Mouse (Mus musculus) megakaryocyte-erythroid progenitor cell, adult 5-6 weeks (primary cell): ENCODE measurements around the gene Mrpl27. TPM values are rescaled to one million over a fixed set of nuclear protein-coding genes. Genes with fewer than 3 reads are reported as not detected.
A peak's percentile ranks its signal among the peaks of the same experiment; 100 is the strongest.
"Not testable (repeated sequence)": the region's sequence is repeated elsewhere in the genome, so short reads cannot be mapped to it uniquely, and the experiment has no call there.

Experiments used
- ATAC-seq: replicated peaks from 2 replicates; pipeline ENCODE4 v1.8.0; 2016; ENCODE audit warnings: mild to moderate bottlenecking, inconsistent platforms; ENCODE audit not compliant: severe bottlenecking, poor library complexity, low FRiP score, low TSS enrichment
- total RNA-seq, 2 experiments: library from RNA; stranded (forward) in 1 of 2; stranded (reverse) in 1 of 2; fragments of 200-1000, 215-1000 nt in 1 of 2; fragments of >200 nt in 1 of 2; fragmentation: Nextera tagmentation in 1 of 2; gene quantifications; 2 replicates each; pipeline ENCODE4 v1.2.3; 2014 to 2017

The Mrpl27 gene
- total RNA-seq, 2 experiments from 2014 or later, result 31.7 to 90.4 TPM

DNA sequence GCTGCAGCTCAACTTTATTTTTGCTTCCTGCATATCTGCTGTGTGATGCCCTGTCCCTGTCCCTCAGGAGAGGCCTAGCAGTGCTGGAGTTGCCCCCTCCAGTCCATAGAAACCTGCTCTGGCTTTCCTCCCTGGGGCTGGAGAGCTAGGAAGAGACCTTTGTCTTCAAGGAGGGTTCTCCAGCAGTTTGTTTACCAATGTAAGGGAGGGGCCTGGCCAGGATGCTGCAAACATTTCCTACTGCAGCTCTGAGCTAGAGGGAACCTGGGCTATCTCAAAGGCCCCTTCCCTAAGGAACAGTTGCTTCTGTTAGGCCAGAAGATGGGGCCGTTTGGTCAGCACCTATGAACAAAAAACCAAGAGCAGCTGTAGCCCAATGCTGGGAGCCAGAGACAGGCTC is 7.8 kb downstream of the Mrpl27 start:
- no peak for ATAC-seq

GRCm38 (mm10) chr11:94665281-94665680 is 11.7 kb downstream of the Mrpl27 start:
- no peak for ATAC-seq

DNA sequence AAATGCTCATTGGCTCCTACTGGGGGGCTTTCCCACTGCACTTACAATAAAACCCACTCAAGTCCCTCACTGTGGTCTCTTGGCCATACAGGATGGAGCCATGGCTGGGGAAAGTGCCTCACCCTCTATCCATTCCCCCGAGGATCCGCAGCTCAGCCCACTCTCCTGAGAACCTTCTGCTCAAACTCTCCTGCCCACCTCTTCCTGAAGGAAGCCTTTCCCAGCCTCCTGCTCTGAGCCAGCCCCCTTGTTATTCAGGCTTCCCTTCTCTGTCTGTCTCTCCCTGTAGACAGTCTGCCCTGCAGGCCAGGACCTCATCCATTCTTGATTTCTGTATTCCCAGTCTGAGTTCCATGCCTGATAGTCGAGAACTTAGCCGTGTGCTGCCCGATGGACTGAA is 21.4 kb downstream of the Mrpl27 start:
- ATAC-seq, result no peak

- ATAC-seq, result no peak
Measured at GRCm38 (mm10) chr11:94675446-94675845, 21.9 kb downstream of the Mrpl27 start.

- 0 out of 2 replicates have a peak, but pooled peaks have one; percentile 6 for ATAC-seq
Measured at GRCm38 (mm10) chr11:94676308-94676707, 22.7 kb downstream of the Mrpl27 start.

DNA sequence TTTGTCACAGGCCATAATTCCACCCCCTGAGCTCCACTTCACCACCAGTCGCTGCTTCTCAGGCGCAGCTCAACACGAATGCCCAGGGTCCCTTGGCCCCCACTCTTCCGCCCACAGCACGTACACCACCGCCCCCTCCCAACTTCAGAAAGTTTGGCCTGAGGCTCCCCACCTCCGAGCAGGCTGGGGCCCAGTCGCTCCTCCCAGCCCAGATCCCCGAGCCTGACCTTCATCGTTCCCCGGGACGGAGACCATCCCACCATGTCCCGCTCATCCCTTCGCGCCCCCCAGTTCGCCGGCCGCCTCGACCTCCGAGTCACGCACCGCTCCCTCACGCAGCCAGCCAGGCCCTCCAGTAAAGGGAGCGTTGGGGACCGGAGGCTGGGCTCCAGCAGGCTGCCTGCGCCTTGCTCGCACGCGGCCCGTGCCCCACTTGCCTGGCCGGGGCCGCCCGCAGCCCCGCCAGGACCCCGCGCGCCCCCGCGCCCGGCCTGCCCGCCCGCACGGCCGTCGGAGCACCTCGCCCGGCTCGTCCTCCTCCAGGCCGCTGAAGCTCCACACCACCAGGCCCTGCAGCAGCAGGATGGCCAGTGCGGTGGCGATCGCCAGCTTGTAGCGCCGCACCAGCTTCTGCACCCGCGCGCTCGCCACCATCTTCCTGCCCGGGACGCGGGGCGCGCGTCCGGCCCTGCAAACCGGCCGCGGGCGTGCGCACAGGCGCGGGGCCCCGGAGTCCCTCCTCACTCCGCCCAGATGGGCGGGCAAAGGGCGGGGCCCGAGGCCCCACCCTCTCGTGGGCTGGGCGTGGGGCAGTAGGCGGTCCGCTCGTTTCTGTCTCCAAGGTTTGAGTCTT is 23.4 kb downstream of the Mrpl27 start, which contains the start of gene Xylt2:
TSS of gene Xylt2 (minus strand) at position 762 of the 853 bp plus-strand sequence.
- peak; percentile 94 for ATAC-seq

GRCm38 (mm10) chr11:94677607-94678145 is 24.1 kb downstream of the Mrpl27 start:
- peak; percentile 43; the same call in 1 of the 2 replicates for ATAC-seq

- ATAC-seq, result no peak
Measured at GRCm38 (mm10) chr11:94680639-94681038, 27.1 kb downstream of the Mrpl27 start.

- ATAC-seq, result no peak
Measured at GRCm38 (mm10) chr11:94681640-94682039, 28.1 kb downstream of the Mrpl27 start.

DNA sequence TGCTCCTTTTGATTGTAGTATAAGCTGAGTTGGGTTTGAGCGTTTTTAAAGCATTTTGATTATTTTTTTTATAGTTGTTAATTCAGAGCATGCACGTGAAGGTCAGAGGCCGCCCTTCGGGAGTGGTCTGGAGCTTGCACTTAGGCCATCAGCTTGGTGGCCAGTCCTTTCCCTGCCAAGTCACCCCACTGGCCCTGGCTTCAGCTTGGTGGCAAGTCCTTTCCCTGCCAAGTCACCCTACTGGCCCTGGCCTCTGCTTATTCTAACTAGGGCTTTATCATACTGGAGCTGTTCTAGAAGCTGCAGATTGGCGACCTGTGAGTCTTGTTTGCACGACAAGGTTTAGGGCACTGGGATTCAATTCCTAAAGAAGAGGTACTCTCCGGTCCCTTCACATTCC is 28.9 kb downstream of the Mrpl27 start:
- ATAC-seq, result no peak

DNA sequence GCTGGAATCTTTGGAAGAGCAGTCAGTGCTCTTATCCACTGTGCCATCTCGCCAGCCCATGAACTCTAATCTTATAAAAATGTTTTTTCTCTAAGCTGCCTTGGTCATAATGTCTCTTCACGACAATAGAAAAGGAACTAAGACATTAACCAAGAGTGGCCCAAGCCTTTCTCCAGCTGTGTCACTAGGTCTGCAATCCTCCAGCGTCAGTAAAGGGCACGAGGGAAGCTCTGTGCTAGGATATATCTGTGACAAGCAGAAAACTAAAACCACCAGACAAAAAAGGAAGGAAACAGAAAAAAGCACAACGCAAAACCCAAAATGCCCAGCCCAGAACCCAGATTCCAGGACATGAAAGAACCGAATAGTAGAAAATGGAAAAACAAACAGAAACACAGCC is 33.6 kb downstream of the Mrpl27 start:
- no peak for ATAC-seq

DNA sequence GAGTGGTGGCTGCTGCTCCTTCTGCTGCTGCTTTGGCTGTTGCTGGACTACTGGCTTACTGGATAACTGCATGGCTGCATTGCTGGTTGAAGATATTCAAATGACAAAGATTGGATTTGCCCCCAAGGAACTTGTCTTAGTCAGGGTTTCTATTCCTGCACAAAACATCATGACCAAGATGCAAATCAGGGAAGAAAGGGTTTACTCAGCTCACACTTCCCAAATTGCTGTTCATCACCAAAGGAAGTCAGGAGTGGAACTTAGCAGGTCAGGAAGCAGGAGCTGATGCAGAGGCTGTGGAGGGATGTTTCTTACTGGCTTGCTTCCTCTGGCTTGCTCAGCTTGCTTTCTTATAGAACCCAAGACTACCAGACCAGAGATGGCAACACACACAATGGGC is 38.9 kb downstream of the Mrpl27 start:
- not testable (repeated sequence) for ATAC-seq

DNA sequence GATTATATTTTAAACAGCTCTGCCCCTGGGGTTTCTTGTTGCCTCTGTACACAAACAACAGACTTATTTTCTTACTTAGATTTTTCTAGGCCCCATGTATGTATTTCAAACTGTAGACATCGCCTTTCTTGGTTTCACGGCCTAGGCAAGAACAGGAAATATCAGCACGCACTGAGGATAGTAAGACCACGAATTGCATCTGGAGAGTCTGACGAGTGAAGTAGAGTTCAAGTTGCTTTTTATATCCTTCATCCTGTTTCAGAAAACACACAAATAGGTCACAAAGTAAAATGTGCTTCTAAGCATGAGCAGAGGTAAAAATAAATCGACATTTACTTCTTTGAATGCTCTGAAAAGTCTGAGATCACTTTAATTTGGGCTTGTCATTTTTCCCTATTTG is 41.9 kb downstream of the Mrpl27 start:
- no peak for ATAC-seq

GRCm38 (mm10) chr11:94697140-94697539 is 43.6 kb downstream of the Mrpl27 start:
- ATAC-seq, result no peak

GRCm38 (mm10) chr11:94697703-94698464 is 44.3 kb downstream of the Mrpl27 start:
- ATAC-seq, result no peak

GRCm38 (mm10) chr11:94699399-94699798 is 45.8 kb downstream of the Mrpl27 start:
- no peak for ATAC-seq

DNA sequence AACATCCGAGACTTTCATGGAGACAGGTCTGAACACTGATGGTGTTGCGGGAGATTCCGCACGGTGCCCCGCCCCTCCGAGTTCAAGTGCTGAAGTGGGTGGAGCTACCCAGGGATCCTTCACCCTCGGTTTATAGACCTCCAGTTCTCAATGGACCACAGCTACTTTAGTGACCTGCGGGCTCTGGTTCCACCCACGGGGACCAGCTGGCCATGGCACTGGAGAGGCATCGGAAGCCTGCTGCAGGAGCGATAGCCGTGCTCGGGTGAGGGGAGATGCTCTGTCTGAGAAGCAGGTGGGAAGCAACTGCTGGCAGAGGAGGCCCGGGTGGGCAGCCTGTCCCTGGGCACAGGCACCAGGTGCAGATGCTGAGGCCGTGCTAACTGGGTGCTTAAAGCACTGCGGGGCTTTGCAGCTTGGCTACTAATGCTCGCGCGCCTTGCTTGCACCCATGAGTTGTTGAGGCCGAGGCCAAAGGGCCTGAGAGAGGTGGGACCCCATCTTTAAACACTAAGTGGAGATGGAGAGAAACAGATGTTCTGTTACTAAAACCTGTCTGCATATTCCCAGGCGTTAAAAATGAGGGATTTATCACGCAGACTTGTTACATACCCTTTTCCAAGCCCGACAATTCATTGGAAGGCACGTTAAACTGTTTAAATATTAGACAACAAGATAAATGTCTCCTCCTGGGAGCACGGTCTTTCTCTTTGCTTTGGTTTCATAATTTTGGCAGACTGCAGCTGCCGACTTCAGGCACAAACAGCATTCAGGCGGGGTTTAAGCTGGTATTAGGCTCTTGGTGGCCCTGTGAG is 48.0 kb downstream of the Mrpl27 start:
- ATAC-seq, result no peak

GRCm38 (mm10) chr11:94702216-94702610 is 48.6 kb downstream of the Mrpl27 start:
- ATAC-seq, result no peak

GRCm38 (mm10) chr11:94704020-94704419 is 50.5 kb downstream of the Mrpl27 start:
- no peak for ATAC-seq
